Mouse (Mus musculus): ENCODE data around the gene Olfr718-ps1.
"Not testable (repeated sequence)": the region's sequence is repeated elsewhere in the genome, so short reads cannot be mapped to it uniquely, and the experiment has no call there.

Gene Olfr718-ps1

DNA sequence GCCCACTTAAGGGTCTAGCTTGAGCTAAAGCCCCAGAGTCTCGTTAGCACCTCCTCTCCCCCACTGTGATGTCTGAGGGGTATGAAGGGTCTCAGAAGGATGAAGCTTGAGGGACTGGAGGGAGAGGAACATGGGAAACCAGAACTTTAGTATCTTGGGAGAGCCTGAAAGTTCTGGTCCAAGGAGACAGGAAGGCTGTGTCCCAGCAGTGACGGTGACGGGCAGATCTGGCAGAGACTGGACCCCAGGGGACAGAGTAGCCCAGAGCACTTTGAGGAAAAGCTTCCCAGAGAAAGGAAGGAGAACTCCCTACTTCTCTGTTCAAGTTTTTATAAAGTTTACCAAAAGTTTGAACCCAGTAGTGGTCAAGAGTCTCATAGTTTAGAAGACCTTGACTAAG lies at the start of gene Olfr718-ps1:
Olfr718-ps1 (minus strand) TSS at position 101 of the 400 bp plus-strand sequence.
- no peak for DNase-seq (ENCODE audit: inconsistent age in 2 of 2, low spot score in 1 of 2)

DNA sequence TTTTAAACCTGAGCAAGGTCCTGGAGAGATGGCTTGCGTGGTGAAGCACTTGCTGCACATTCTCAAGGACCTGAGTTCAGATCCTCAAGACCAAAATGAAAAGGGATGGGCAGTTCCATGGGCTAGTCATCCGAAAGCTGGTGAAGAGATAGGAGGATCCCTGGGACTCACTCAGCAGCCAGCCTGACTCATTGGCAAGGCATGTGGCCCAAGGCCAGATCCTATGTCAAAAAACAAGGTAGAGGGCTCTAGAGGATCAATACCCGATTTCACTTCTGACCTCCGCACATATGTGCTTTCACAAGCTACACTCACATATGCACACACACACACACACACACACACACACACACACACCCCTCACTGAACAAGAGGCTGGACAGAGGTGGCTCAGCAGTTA lies 49.1 kb upstream of the Olfr718-ps1 start:
- DNase-seq (ENCODE audit: inconsistent age in 2 of 2, low spot score in 1 of 2), result peak; percentile 60 to 76

DNA sequence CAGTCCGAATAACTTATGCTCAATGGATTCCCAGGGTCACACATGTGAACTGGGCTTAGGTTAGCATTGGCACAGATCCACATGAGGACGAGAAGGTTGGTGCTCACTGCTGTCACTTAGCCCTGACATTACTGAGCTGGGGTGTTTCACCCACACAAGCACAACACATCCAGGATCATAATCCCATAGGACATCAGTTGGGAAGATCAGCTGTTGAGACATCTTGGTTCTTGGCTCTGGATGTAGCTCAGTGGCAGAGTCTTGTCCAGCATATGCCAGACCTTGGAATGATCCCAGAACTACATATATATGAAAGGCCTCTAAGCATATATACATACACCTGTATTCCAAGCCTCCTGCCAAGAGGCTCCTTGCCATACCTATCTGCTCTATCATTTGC lies 47.8 kb upstream of the Olfr718-ps1 start:
- no peak for DNase-seq (ENCODE audit: inconsistent age in 2 of 2, low spot score in 1 of 2)

- DNase-seq (ENCODE audit: inconsistent age in 2 of 2, low spot score in 1 of 2), result not testable (repeated sequence)
Observed at GRCm38 (mm10) chr5:143194747-143195146, 47.4 kb upstream of the Olfr718-ps1 start.

DNA sequence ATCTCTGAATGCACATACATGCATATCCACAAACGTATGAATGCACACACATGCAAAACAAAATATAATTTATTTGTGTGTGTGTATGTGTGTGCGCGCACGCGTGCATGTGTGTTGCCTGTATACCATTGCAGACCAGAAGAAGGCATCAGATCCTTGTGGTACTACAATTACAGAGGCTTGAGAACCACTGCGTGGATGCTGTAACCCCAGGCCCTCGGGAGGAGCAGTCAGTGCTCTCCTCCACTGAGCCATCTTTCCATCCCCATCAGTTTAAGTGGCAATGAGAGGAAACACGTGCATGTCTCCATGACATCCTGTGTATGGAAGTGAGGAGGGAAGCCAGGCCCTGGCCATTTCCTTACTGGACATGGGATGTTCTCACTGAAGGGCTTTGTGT lies 45.4 kb upstream of the Olfr718-ps1 start:
- DNase-seq (ENCODE audit: inconsistent age in 2 of 2, low spot score in 1 of 2), result no peak

DNA sequence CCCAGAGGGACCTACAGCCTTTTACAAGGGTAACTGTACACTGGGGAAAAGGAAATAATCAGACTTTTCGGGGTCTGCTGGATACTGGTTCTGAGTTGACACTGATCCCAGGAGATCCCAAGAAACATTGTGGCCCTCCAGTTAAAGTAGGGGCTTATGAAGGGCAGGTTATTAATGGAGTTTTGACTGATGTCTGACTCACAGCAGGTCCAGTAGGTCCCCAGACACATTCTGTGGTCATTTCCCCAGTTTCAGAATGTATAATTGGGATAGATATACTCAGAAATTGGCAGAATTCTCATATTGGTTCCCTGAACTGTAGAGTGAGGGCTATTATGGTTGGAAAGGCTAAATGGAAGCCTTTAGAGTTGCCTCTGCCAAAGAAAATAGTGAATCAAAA lies 40.6 kb upstream of the Olfr718-ps1 start:
- DNase-seq (ENCODE audit: inconsistent age in 2 of 2, low spot score in 1 of 2), result not testable (repeated sequence)

DNA sequence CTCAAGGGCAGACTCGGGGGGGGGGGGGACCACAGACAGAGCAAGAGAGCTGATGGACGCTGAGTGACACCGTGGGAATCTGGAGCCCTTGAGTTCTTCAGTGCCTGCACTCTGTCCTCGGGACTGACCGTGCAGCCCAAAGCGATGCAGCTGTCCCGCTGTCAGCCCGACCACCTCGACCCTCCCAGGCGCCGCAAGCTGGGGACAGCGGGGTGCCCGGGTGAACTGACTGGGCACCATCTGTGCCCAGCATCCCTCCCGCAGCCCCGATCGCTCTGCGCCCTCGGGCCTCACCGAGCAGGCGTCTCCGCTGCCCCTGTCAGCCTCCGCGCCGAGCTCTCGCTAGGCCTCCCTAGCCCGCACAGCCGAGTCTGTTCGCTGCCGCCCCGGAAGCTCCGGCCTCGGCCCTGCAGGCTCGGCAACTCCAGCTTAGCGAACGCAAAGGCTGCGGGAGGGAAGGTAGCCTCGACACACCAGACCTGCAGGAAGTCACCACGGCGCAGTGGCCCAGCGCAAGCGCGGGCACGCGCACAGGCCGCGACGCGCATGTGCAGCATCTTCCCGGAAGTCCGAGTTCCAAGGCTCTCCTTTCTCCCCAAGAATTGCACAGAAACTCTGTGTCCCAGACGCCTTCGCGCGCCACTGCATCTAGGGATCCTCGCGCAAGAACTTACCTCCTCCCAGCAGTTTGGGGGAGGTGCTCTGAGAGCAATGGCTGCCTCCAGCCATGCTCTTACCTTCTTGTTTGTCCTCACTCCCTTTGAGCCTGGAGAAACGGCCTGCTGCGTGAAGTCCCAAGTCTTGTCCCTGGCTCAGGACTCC lies 33.1 kb upstream of the Olfr718-ps1 start, which contains the start of the genes Rbak and Spdye4b:
Rbak (minus strand) TSS at position 521 of the 822 bp plus-strand sequence.
Spdye4b (plus strand) TSS at position 763 of the 822 bp plus-strand sequence.
- peak; percentile 96 to 97 for DNase-seq (ENCODE audit: inconsistent age in 2 of 2, low spot score in 1 of 2)

DNA sequence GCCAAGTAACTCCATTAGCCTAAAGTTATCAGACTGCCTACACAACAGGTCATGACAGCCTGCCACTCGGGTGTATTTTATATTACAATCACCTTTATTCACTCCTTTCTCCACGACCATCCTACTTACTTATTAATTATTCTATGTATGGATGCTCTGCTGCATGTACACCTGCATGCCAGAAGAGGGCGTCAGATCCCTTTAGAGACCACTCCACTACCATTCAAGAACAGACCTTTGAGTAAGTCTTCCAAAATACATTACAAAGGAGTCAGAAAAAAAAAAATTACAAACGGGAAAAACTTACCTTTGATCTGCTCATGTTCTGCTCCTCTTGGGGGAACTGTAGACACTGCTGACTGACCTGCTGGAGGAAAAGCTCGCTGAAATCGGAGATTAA lies 31.8 kb upstream of the Olfr718-ps1 start:
- DNase-seq (ENCODE audit: inconsistent age in 2 of 2, low spot score in 1 of 2), result peak in 1 of 2 experiments; percentile 51

GRCm38 (mm10) chr5:143177541-143178200 lies 30.3 kb upstream of the Olfr718-ps1 start:
- DNase-seq (ENCODE audit: inconsistent age in 2 of 2, low spot score in 1 of 2), result peak; percentile 55 to 75

GRCm38 (mm10) chr5:143175970-143176369 lies 28.6 kb upstream of the Olfr718-ps1 start:
- no peak for DNase-seq (ENCODE audit: inconsistent age in 2 of 2, low spot score in 1 of 2)

GRCm38 (mm10) chr5:143165508-143166070 lies 18.2 kb upstream of the Olfr718-ps1 start:
- DNase-seq (ENCODE audit: inconsistent age in 2 of 2, low spot score in 1 of 2), result no peak

DNA sequence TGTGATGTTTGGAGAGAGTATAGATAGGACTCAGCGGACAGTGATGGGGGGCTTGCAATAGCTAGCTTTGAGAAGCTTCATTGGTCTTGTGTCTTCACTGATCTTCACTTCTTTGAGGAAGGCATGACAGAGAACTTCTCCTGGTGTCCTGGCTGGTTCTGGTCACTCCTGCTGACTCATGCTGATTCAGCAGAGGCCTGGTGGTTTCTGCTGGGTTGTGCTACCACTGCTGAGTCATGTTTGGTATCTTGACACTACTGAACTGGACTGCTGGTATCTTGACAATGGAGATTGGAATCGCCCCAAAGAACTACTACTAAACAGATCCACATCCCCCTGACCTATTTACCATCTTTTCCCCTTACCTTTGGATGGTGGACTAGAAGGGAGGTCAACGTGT lies 8.2 kb upstream of the Olfr718-ps1 start:
- DNase-seq (ENCODE audit: inconsistent age in 2 of 2, low spot score in 1 of 2), result no peak

- DNase-seq (ENCODE audit: inconsistent age in 2 of 2, low spot score in 1 of 2), result no peak
Observed at GRCm38 (mm10) chr5:143153756-143154155, 6.4 kb upstream of the Olfr718-ps1 start.

DNA sequence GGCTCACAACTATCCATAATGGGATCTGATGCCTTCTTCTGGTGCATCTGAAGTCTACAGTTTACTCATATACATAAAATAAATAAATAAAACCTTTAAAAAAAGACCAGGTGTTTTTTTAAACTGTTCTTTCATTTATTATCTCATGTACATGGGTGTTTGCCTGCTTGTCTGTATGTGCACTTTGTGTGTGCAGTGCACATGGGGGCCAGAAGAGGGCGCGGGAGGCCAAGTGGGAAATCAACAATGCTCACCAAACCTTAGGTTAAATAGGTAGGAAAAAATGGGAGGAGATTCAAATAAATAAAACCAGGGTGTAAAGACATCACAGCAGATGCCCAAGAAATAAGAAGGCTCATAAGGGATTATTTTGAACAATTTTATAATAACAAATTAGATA lies 2.7 kb upstream of the Olfr718-ps1 start:
- no peak for DNase-seq (ENCODE audit: inconsistent age in 2 of 2, low spot score in 1 of 2)

DNA sequence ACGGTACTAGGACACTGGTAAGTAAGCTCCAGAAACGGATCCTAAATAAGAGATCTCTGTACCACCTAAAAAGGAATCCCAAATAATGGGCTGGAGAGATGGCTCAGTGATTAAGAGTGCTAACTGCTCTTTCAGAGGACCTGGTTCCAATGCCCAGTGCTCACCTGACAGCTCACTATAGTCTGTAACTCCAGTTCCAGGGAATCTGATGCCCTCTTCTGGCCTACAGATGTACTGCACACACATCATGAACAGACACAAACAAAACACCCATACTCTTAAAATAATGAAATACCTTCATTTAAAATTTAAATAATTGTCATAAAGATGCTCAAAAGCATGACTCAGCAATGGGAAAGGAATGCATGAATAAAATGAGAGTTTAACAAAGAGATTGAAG lies 2.2 kb upstream of the Olfr718-ps1 start:
- DNase-seq (ENCODE audit: inconsistent age in 2 of 2, low spot score in 1 of 2), result no peak

- DNase-seq (ENCODE audit: inconsistent age in 2 of 2, low spot score in 1 of 2), result no peak
Observed at GRCm38 (mm10) chr5:143148661-143149060, 1.3 kb upstream of the Olfr718-ps1 start.

DNA sequence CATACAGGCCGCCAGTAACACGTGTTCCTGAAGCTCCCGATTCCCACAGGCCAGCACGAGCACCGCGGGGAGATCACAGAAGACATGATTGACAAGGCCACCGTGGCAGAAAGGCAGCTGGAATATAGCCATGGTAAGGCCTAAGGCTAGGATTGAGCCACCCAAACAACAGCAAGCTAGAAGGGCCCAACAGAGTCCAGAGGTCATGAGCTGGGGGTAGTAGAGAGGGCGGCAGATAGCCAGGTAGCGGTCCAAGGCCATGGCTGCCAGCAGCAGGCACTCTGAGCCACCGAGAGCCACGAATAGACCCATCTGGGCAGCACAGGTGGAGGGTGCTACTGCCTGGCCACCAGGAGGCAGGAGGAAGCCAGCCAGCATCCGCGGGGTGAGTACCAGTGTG lies 9.8 kb downstream of the Olfr718-ps1 start:
- peak in 1 of 2 experiments; percentile 32 for DNase-seq (ENCODE audit: inconsistent age in 2 of 2, low spot score in 1 of 2)

- no peak for DNase-seq (ENCODE audit: inconsistent age in 2 of 2, low spot score in 1 of 2)
Observed at GRCm38 (mm10) chr5:143135042-143135441, 12.3 kb downstream of the Olfr718-ps1 start.

- not testable (repeated sequence) for DNase-seq (ENCODE audit: inconsistent age in 2 of 2, low spot score in 1 of 2)
Observed at GRCm38 (mm10) chr5:143134216-143135010, 13.0 kb downstream of the Olfr718-ps1 start.

DNA sequence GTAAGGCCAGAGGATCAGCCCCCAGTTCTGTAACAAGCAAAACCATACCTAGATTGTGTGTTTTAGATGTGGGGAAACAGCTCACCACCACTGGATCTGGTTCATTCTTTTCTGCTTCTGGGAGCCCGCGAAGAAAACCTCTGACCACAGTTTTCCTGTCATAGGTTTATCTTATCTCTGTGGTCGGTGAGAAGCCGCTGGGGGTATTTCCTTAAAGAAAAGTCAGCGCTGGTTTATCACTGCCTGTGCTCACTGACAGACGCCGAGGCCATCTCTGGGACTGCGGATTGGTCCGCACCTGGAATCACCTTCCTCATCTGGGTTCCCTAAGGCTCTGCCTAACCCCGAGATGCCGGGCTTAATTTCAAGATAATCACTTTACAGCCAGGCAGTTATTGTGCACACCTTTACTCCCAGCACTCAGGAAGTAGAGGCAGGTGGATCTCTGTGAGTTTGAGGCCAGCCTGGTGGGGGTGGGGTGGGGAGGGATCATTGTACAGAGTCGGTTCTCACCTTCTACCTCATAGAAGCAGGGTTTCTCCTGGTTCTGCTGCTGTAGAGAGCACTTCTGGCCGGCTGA lies 14.4 kb downstream of the Olfr718-ps1 start:
- DNase-seq (ENCODE audit: inconsistent age in 2 of 2, low spot score in 1 of 2), result no peak

GRCm38 (mm10) chr5:143130342-143130741 lies 17.0 kb downstream of the Olfr718-ps1 start:
- no peak for DNase-seq (ENCODE audit: inconsistent age in 2 of 2, low spot score in 1 of 2)
